Mouse (Mus musculus): ENCODE results near the gene Otop3.

- TF ChIP-seq CTCF (IDR thresholded peaks at IDR 0.05; ENCODE audit: low read depth, low read length): no peak
- no peak for TF ChIP-seq POLR2A (IDR thresholded peaks at IDR 0.05; ENCODE audit: insufficient read depth, low read length)
- TF ChIP-seq EP300 (IDR thresholded peaks at IDR 0.05; ENCODE audit: insufficient read depth, low read depth, low read length): no peak
Measured at GRCm38 (mm10) chr11:115372737-115373136, 38.2 kb downstream of the Otop3 start.

All from ES-Bruce4 (cell line).